Comparison of ENCODE assay signal across 9 mouse cellular contexts in genomic region chr17:86400032-86400431, GRCm38 (mm10).
A peak's percentile ranks its signal among the peaks of the same experiment; 100 is the strongest.
DNase-seq lines count a peak whose midpoint lies in the region; ATAC-seq lines count a peak whose summit lies in the region.
"Had no signal": no experiment of that assay in that cellular context is flagged by ENCODE, and none has a peak within 500 bp of the region (broad histone marks: within the 10 kb centered on the region; RNA-seq: fewer than 3 reads in every experiment).

No protein-coding gene starts in this region.

- no peak for ATAC-seq in midbrain, embryonic 15.5 days (replicated peaks)

- no peak overlapping the region for H3K9ac ChIP-seq in midbrain, embryonic 15.5 days

- H3K4me1 ChIP-seq in midbrain, embryonic 10.5 days, result peaks cover 19% of the 10 kb centered on the region
- no peaks in the 10 kb centered on the region for H3K4me1 ChIP-seq in midbrain, embryonic 15.5 days

- 69% methylated on average over 4 of the region's 4 CpGs for whole genome bisulfite sequencing in midbrain, embryonic 10.5 days
- WGBS in midbrain, embryonic 15.5 days, result 64% methylated on average over 4 of the region's 4 CpGs

- H3K9me3 ChIP-seq in midbrain, embryonic 10.5 days (replicated peaks), result no peaks in the 10 kb centered on the region
- H3K9me3 ChIP-seq in midbrain, embryonic 15.5 days, result no peaks in the 10 kb centered on the region

- no peak overlapping the region for H3K4me2 ChIP-seq in midbrain, embryonic 15.5 days

- H3K27ac ChIP-seq in midbrain, embryonic 10.5 days (replicated peaks), result 0 out of 2 replicates have a peak overlapping the region, but pooled peaks have one; percentile 2
- H3K27ac ChIP-seq in midbrain, embryonic 15.5 days, result no peak overlapping the region

- no peak overlapping the region for H3K4me3 ChIP-seq in midbrain, embryonic 10.5 days
- H3K4me3 ChIP-seq in midbrain, embryonic 15.5 days, result no peak overlapping the region

- no peaks in the 10 kb centered on the region for H3K36me3 ChIP-seq in midbrain, embryonic 10.5 days
- H3K36me3 ChIP-seq in midbrain, embryonic 15.5 days (replicated peaks), result no peaks in the 10 kb centered on the region

- DNase-seq in adrenal gland, postnatal 10 days, result peak; percentile 22
- no peak for DNase-seq in adrenal gland, adult 2 months
- DNase-seq in midbrain, embryonic 10.5 days (ENCODE audit: low spot score), result no peak
- DNase-seq in kidney, adult 9 months, result peak; percentile 65
- DNase-seq in lung, postnatal 4 days, result peak; percentile 59 to 82
- no peak for DNase-seq in right cerebral cortex, postnatal 10 days (ENCODE audit: low spot score in 2 of 2)
- DNase-seq in frontal cortex, postnatal 10 days (ENCODE audit: low spot score in 2 of 2), result no peak
- DNase-seq: embryo, embryonic 11 days had no signal

- H3K27me3 ChIP-seq in midbrain, embryonic 10.5 days (ENCODE audit: low read depth, poor library complexity, severe bottlenecking), result no peaks in the 10 kb centered on the region
- no peaks in the 10 kb centered on the region for H3K27me3 ChIP-seq in midbrain, embryonic 15.5 days (replicated peaks)

Comparison
In these comparisons a context has a peak if more than half of its experiments do, and no peak if none do; other contexts are left out.
1. DNase-seq: peak in adrenal gland, postnatal 10 days (single experiment), kidney, adult 9 months (single experiment) and lung, postnatal 4 days (2 of 2); none in adrenal gland, adult 2 months (single experiment), midbrain, embryonic 10.5 days (single experiment), right cerebral cortex, postnatal 10 days (0 of 2) and frontal cortex, postnatal 10 days (0 of 2).